Mouse (Mus musculus): ENCODE measurements around the gene Hivep2. TPM values are rescaled to one million over a fixed set of nuclear protein-coding genes. Genes with fewer than 3 reads are reported as not detected.

Gene Hivep2
- polyA plus RNA-seq, 1 experiment from 2014 or later: 21.1 TPM

GRCm38 (mm10) chr10:13982769-13983381, 17.0 kb downstream of the Hivep2 start:
- Histone ChIP-seq H3K36me3 (ENCODE audit: control insufficient read depth, insufficient read depth, low read length) (no peaks in the 10 kb centered on the region), H3K27ac (ENCODE audit: low read depth, low read length) (peak overlapping the region; percentile 33; the same call in 1 of the 2 replicates), H3K4me2 (ENCODE audit: low read length) (peak overlapping the region; percentile 77), H3K9ac (ENCODE audit: low read length) (peak overlapping the region; percentile 82), H3K9me3 (replicated peaks; ENCODE audit: control insufficient read depth, low read length) (no peaks in the 10 kb centered on the region), H3K4me3 (ENCODE audit: low read depth, low read length) (peak overlapping the region; percentile 52), H3K27me3 (replicated peaks; ENCODE audit: control insufficient read depth, insufficient read depth, low read length) (no peaks in the 10 kb centered on the region), H3K4me1 (ENCODE audit: control insufficient read depth, insufficient read depth, low read length) (peaks cover 6% of the 10 kb centered on the region; the same call in 1 of the 2 replicates)
- DNase-seq (ENCODE audit: low spot score) (peak; percentile 57), ATAC-seq (peak; percentile 86)
- 1% methylated on average over 34 of the region's 34 CpGs for whole genome bisulfite sequencing

- Histone ChIP-seq H3K4me2 (ENCODE audit: low read length) (no peak overlapping the region), H3K4me3 (ENCODE audit: low read depth, low read length) (no peak overlapping the region), H3K27ac (ENCODE audit: low read depth, low read length) (no peak overlapping the region), H3K9ac (ENCODE audit: low read length) (no peak overlapping the region), H3K36me3 (ENCODE audit: control insufficient read depth, insufficient read depth, low read length) (no peaks in the 10 kb centered on the region), H3K27me3 (replicated peaks; ENCODE audit: control insufficient read depth, insufficient read depth, low read length) (no peaks in the 10 kb centered on the region), H3K4me1 (ENCODE audit: control insufficient read depth, insufficient read depth, low read length) (peaks cover 6% of the 10 kb centered on the region; the same call in 1 of the 2 replicates), H3K9me3 (replicated peaks; ENCODE audit: control insufficient read depth, low read length) (no peaks in the 10 kb centered on the region)
- ATAC-seq (no peak), DNase-seq (ENCODE audit: low spot score) (peak; percentile 8)
- 78% methylated on average over 12 of the region's 12 CpGs for WGBS
These were observed 17.8 kb downstream of the Hivep2 start for GRCm38 (mm10) chr10:13983631-13984030.

GRCm38 (mm10) chr10:13984233-13984632, 18.4 kb downstream of the Hivep2 start:
- peaks cover 6% of the 10 kb centered on the region; the same call in 1 of the 2 replicates for H3K4me1 ChIP-seq (ENCODE audit: control insufficient read depth, insufficient read depth, low read length)
- H3K9me3 ChIP-seq (replicated peaks; ENCODE audit: control insufficient read depth, low read length): no peaks in the 10 kb centered on the region
- H3K4me3 ChIP-seq (ENCODE audit: low read depth, low read length): no peak overlapping the region
- no peaks in the 10 kb centered on the region for H3K27me3 ChIP-seq (replicated peaks; ENCODE audit: control insufficient read depth, insufficient read depth, low read length)
- H3K36me3 ChIP-seq (ENCODE audit: control insufficient read depth, insufficient read depth, low read length): no peaks in the 10 kb centered on the region
- H3K4me2 ChIP-seq (ENCODE audit: low read length): no peak overlapping the region
- DNase-seq (ENCODE audit: low spot score) (no peak), ATAC-seq (no peak)
- no peak overlapping the region for H3K9ac ChIP-seq (ENCODE audit: low read length)
- no peak overlapping the region for H3K27ac ChIP-seq (ENCODE audit: low read depth, low read length)

GRCm38 (mm10) chr10:13986539-13986938, 20.7 kb downstream of the Hivep2 start:
- Histone ChIP-seq H3K4me1 (ENCODE audit: control insufficient read depth, insufficient read depth, low read length) (peaks cover 6% of the 10 kb centered on the region; the same call in 1 of the 2 replicates), H3K27me3 (replicated peaks; ENCODE audit: control insufficient read depth, insufficient read depth, low read length) (no peaks in the 10 kb centered on the region), H3K9ac (ENCODE audit: low read length) (no peak overlapping the region), H3K36me3 (ENCODE audit: control insufficient read depth, insufficient read depth, low read length) (no peaks in the 10 kb centered on the region), H3K4me3 (ENCODE audit: low read depth, low read length) (no peak overlapping the region), H3K9me3 (replicated peaks; ENCODE audit: control insufficient read depth, low read length) (no peaks in the 10 kb centered on the region), H3K27ac (ENCODE audit: low read depth, low read length) (no peak overlapping the region), H3K4me2 (ENCODE audit: low read length) (no peak overlapping the region)
- ATAC-seq (no peak), DNase-seq (ENCODE audit: low spot score) (no peak)
- 91% methylated on average over 2 of the region's 2 CpGs for WGBS

GRCm38 (mm10) chr10:13987336-13987735, 21.5 kb downstream of the Hivep2 start:
- Histone ChIP-seq H3K27me3 (replicated peaks; ENCODE audit: control insufficient read depth, insufficient read depth, low read length) (no peaks in the 10 kb centered on the region), H3K9me3 (replicated peaks; ENCODE audit: control insufficient read depth, low read length) (no peaks in the 10 kb centered on the region), H3K9ac (ENCODE audit: low read length) (no peak overlapping the region), H3K4me1 (ENCODE audit: control insufficient read depth, insufficient read depth, low read length) (peaks cover 6% of the 10 kb centered on the region; the same call in 1 of the 2 replicates), H3K27ac (ENCODE audit: low read depth, low read length) (no peak overlapping the region), H3K36me3 (ENCODE audit: control insufficient read depth, insufficient read depth, low read length) (no peaks in the 10 kb centered on the region), H3K4me3 (ENCODE audit: low read depth, low read length) (no peak overlapping the region), H3K4me2 (ENCODE audit: low read length) (no peak overlapping the region)
- DNase-seq (ENCODE audit: low spot score) (no peak), ATAC-seq (no peak)
- 87% methylated on average over 3 of the region's 3 CpGs for WGBS

GRCm38 (mm10) chr10:13988280-13988679, 22.4 kb downstream of the Hivep2 start:
- Histone ChIP-seq H3K4me2 (ENCODE audit: low read length) (no peak overlapping the region), H3K9me3 (replicated peaks; ENCODE audit: control insufficient read depth, low read length) (no peaks in the 10 kb centered on the region), H3K36me3 (ENCODE audit: control insufficient read depth, insufficient read depth, low read length) (no peaks in the 10 kb centered on the region), H3K27ac (ENCODE audit: low read depth, low read length) (no peak overlapping the region), H3K9ac (ENCODE audit: low read length) (no peak overlapping the region), H3K27me3 (replicated peaks; ENCODE audit: control insufficient read depth, insufficient read depth, low read length) (no peaks in the 10 kb centered on the region), H3K4me3 (ENCODE audit: low read depth, low read length) (no peak overlapping the region), H3K4me1 (ENCODE audit: control insufficient read depth, insufficient read depth, low read length) (no peaks in the 10 kb centered on the region)
- ATAC-seq (no peak), DNase-seq (ENCODE audit: low spot score) (no peak)
- WGBS: 80% methylated on average over 9 of the region's 9 CpGs

GRCm38 (mm10) chr10:13988757-13989156, 22.9 kb downstream of the Hivep2 start:
- Histone ChIP-seq H3K4me1 (ENCODE audit: control insufficient read depth, insufficient read depth, low read length) (no peaks in the 10 kb centered on the region), H3K9me3 (replicated peaks; ENCODE audit: control insufficient read depth, low read length) (no peaks in the 10 kb centered on the region), H3K27ac (ENCODE audit: low read depth, low read length) (no peak overlapping the region), H3K9ac (ENCODE audit: low read length) (no peak overlapping the region), H3K4me3 (ENCODE audit: low read depth, low read length) (no peak overlapping the region), H3K36me3 (ENCODE audit: control insufficient read depth, insufficient read depth, low read length) (no peaks in the 10 kb centered on the region), H3K4me2 (ENCODE audit: low read length) (no peak overlapping the region), H3K27me3 (replicated peaks; ENCODE audit: control insufficient read depth, insufficient read depth, low read length) (no peaks in the 10 kb centered on the region)
- no peak for DNase-seq (ENCODE audit: low spot score)
- 94% methylated on average over 4 of the region's 4 CpGs for WGBS
- no peak for ATAC-seq

GRCm38 (mm10) chr10:13990842-13991241, 25.0 kb downstream of the Hivep2 start:
- no peak overlapping the region for H3K27ac ChIP-seq (ENCODE audit: low read depth, low read length)
- no peak overlapping the region for H3K4me3 ChIP-seq (ENCODE audit: low read depth, low read length)
- ATAC-seq (no peak), DNase-seq (ENCODE audit: low spot score) (no peak)
- WGBS: 85% methylated on average over 2 of the region's 2 CpGs
- H3K4me2 ChIP-seq (ENCODE audit: low read length): no peak overlapping the region
- H3K27me3 ChIP-seq (replicated peaks; ENCODE audit: control insufficient read depth, insufficient read depth, low read length): no peaks in the 10 kb centered on the region
- H3K4me1 ChIP-seq (ENCODE audit: control insufficient read depth, insufficient read depth, low read length): no peaks in the 10 kb centered on the region
- no peaks in the 10 kb centered on the region for H3K36me3 ChIP-seq (ENCODE audit: control insufficient read depth, insufficient read depth, low read length)
- H3K9ac ChIP-seq (ENCODE audit: low read length): no peak overlapping the region
- H3K9me3 ChIP-seq (replicated peaks; ENCODE audit: control insufficient read depth, low read length): no peaks in the 10 kb centered on the region

- H3K4me3 ChIP-seq (ENCODE audit: low read depth, low read length): no peak overlapping the region
- H3K9ac ChIP-seq (ENCODE audit: low read length): no peak overlapping the region
- H3K36me3 ChIP-seq (ENCODE audit: control insufficient read depth, insufficient read depth, low read length): no peaks in the 10 kb centered on the region
- WGBS: 85% methylated on average over 6 of the region's 6 CpGs
- no peak overlapping the region for H3K27ac ChIP-seq (ENCODE audit: low read depth, low read length)
- no peaks in the 10 kb centered on the region for H3K4me1 ChIP-seq (ENCODE audit: control insufficient read depth, insufficient read depth, low read length)
- H3K4me2 ChIP-seq (ENCODE audit: low read length): no peak overlapping the region
- ATAC-seq (no peak), DNase-seq (ENCODE audit: low spot score) (no peak)
- H3K27me3 ChIP-seq (replicated peaks; ENCODE audit: control insufficient read depth, insufficient read depth, low read length): no peaks in the 10 kb centered on the region
- H3K9me3 ChIP-seq (replicated peaks; ENCODE audit: control insufficient read depth, low read length): no peaks in the 10 kb centered on the region
These were observed 27.5 kb downstream of the Hivep2 start for GRCm38 (mm10) chr10:13993411-13993810.
